Mouse (Mus musculus) forebrain, postnatal 0 days (tissue): ENCODE results near the gene Polr2c. TPM values are rescaled to one million over a fixed set of nuclear protein-coding genes. Genes with fewer than 3 reads are reported as not detected.

ENCODE experiments used
- ATAC-seq: fragments of 200-750 bp; cut with Nextera tagmentation; 2 replicates; pipeline ENCODE4 v1.8.0; 2017; ENCODE audit warnings: mild to moderate bottlenecking, moderate library complexity
- DNase-seq: peaks from one replicate; pipeline ENCODE4 v3.0.0-alpha.2; 2015
- H3K27ac ChIP-seq: fragments of 300-500 bp; sonication (generic); 2 replicates; pipeline ENCODE4 v1.5.1; 2014; ENCODE audit warnings: low read depth, mild to moderate bottlenecking, antibody characterized with exemption, low read length, moderate library complexity, mixed read lengths
- H3K27me3 ChIP-seq: fragments of 300-500 bp; sonication (generic); 2 replicates; pipeline ENCODE4 v1.6.1; 2014; ENCODE audit warnings: mild to moderate bottlenecking, low read length, mixed read lengths; ENCODE audit not compliant: insufficient read depth
- H3K36me3 ChIP-seq: fragments of 300-500 bp; sonication (generic); 2 replicates; pipeline ENCODE4 v1.6.1; 2014; ENCODE audit warnings: mild to moderate bottlenecking, moderate library complexity; ENCODE audit not compliant: insufficient read depth
- H3K4me1 ChIP-seq: fragments of 300-500 bp; sonication (generic); 2 replicates; pipeline ENCODE4 v1.6.1; 2014; ENCODE audit warnings: antibody characterized with exemption; ENCODE audit not compliant: insufficient read depth
- H3K4me2 ChIP-seq: fragments of 300-500 bp; sonication (generic); 2 replicates; pipeline ENCODE4 v1.6.1; 2014; ENCODE audit warnings: low read depth, mild to moderate bottlenecking, moderate library complexity
- H3K4me3 ChIP-seq: fragments of 300-500 bp; sonication (generic); 2 replicates; pipeline ENCODE4 v1.5.1; 2014; ENCODE audit warnings: low read depth, low read length, mixed read lengths
- H3K9ac ChIP-seq: fragments of 300-500 bp; sonication (generic); 2 replicates; pipeline ENCODE4 v1.6.1; 2014; ENCODE audit warnings: mild to moderate bottlenecking
- H3K9me3 ChIP-seq: fragments of 300-500 bp; sonication (generic); 2 replicates; pipeline ENCODE4 v1.6.1; 2016; ENCODE audit warnings: low read length
- CTCF ChIP-seq: sonication (generic); IDR thresholded peaks from 2 replicates; pipeline ENCODE4 v1.5.1; 2016; ENCODE audit warnings: antibody characterized with exemption, control low read depth, low read depth
- WGBS: fragments of 180-500 bp; shearing (Covaris S2); extraction: QIAGEN DNeasy Blood & Tissue Kit; methylation state at CpG from one replicate; pipeline ENCODE4 v1.1.7; 2014; 5-methylcytosine and 5-hydroxymethylcytosine counted together
- polyA plus RNA-seq: library from polyadenylated mRNA; unstranded; fragments of >200 nt; fragmentation: Nextera tagmentation; extraction: Ambion mirVana; gene quantifications from 2 replicates; pipeline ENCODE4 v1.2.1, GENCODE M21; 2015
- total RNA-seq: library from RNA; depleted of rRNA; stranded (reverse); fragments of >200 nt; gene quantifications from 2 replicates; pipeline ENCODE4 v1.2.3, GENCODE M21; 2014

Gene Polr2c
- total and polyA plus RNA-seq, 2 experiments from 2014 or later, result 59.5 to 101 TPM

DNA sequence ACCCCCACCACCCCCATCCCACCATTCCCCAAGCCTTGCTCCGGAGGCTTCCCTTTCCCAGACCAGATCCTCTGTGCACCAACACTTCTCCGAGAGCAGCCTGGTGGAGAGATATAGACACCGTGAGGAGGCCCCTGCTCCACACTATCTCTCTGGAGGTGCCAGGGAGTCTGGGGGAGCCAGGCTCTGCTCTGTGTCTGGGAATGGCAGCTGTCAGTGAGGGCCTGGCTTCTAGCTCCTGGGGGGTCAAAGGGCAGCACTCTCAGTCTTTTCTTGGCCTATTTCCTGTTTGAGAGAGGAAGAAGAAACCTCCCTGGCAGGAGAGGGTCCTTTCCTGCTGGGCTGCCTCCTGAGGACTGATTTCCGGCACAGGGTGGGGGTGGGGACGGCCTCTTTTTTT lies 43.8 kb downstream of the Polr2c start:
- ATAC-seq, result no peak

GRCm38 (mm10) chr8:94903709-94904108 lies 46.5 kb downstream of the Polr2c start:
- no peak for DNase-seq

More for the DNA sequence above, 43.8 kb downstream of the Polr2c start:
- Histone ChIP-seq H3K36me3 (0 out of 2 replicates have a peak, but pooled peaks cover 3% of the 10 kb centered on the region), H3K4me3 (no peak overlapping the region), H3K4me2 (no peak overlapping the region), H3K4me1 (no peaks in the 10 kb centered on the region), H3K27me3 (no peaks in the 10 kb centered on the region), H3K9ac (no peak overlapping the region), H3K27ac (no peak overlapping the region), H3K9me3 (no peaks in the 10 kb centered on the region)
- DNase-seq, result no peak
- no peak for TF ChIP-seq CTCF
- 42% methylated on average over 5 of the region's 5 CpGs for WGBS

DNA sequence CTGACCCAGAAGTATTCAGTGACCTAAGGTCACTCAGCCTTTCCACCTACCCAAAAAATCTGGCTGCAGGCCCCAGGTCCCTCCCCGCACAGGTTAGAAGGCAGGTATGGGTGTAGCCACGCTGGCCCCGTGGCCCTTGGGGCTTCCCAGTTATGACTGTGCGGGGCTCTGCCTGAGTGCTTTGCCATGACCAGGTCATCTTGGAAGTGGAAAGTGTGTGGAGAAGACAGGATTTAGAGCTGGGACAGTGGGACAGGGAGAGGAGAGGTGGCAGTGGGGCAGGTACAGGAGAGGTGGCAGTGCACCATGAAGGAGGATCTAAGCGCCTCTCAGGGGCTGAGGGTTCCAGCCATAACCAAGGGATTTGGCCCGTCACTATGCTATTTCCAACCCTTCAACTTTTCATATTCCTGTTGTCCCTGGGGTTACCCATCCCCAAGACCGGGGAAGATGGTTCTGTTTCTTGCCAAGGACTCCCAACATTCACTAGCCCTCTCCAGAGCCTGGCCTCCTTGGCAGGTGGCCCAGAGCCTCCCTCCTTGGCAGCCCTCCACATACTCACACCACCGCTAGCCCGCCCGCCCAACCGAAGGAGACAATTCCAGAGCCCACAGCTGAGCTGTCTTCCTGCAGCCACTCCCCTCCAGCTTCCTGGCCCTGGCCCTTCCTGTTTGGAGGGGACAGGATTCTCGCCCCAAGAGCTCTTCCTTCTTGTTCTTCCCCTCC lies 47.4 kb downstream of the Polr2c start:
- Histone ChIP-seq H3K4me2 (no peak overlapping the region), H3K27ac (no peak overlapping the region), H3K27me3 (no peaks in the 10 kb centered on the region), H3K36me3 (0 out of 2 replicates have a peak, but pooled peaks cover 3% of the 10 kb centered on the region), H3K9me3 (no peaks in the 10 kb centered on the region), H3K4me1 (no peaks in the 10 kb centered on the region), H3K9ac (no peak overlapping the region), H3K4me3 (no peak overlapping the region)
- ATAC-seq (peak; percentile 73), DNase-seq (peak; percentile 66)
- no peak for TF ChIP-seq CTCF
- 52% methylated on average over 11 of the region's 12 CpGs for WGBS

More at GRCm38 (mm10) chr8:94903709-94904108, 46.5 kb downstream of the Polr2c start:
- no peaks in the 10 kb centered on the region for H3K27me3 ChIP-seq
- no peak for ATAC-seq
- H3K4me2 ChIP-seq, result no peak overlapping the region
- no peak overlapping the region for H3K4me3 ChIP-seq
- no peak overlapping the region for H3K9ac ChIP-seq
- TF ChIP-seq CTCF, result no peak
- H3K36me3 ChIP-seq, result 0 out of 2 replicates have a peak, but pooled peaks cover 3% of the 10 kb centered on the region
- H3K27ac ChIP-seq, result no peak overlapping the region
- WGBS, result 73% methylated on average over 12 of the region's 12 CpGs
- H3K9me3 ChIP-seq, result no peaks in the 10 kb centered on the region
- no peaks in the 10 kb centered on the region for H3K4me1 ChIP-seq

- H3K27me3 ChIP-seq, result no peaks in the 10 kb centered on the region
- DNase-seq, result no peak
- H3K27ac ChIP-seq, result no peak overlapping the region
- 0 out of 2 replicates have a peak, but pooled peaks cover 3% of the 10 kb centered on the region for H3K36me3 ChIP-seq
- H3K4me2 ChIP-seq, result no peak overlapping the region
- no peak for TF ChIP-seq CTCF
- no peak for ATAC-seq
- WGBS, result 86% methylated on average over 18 of the region's 18 CpGs
- H3K4me3 ChIP-seq, result no peak overlapping the region
- no peaks in the 10 kb centered on the region for H3K9me3 ChIP-seq
- no peak overlapping the region for H3K9ac ChIP-seq
- no peaks in the 10 kb centered on the region for H3K4me1 ChIP-seq
Measured at GRCm38 (mm10) chr8:94907591-94908300, 50.5 kb downstream of the Polr2c start.

DNA sequence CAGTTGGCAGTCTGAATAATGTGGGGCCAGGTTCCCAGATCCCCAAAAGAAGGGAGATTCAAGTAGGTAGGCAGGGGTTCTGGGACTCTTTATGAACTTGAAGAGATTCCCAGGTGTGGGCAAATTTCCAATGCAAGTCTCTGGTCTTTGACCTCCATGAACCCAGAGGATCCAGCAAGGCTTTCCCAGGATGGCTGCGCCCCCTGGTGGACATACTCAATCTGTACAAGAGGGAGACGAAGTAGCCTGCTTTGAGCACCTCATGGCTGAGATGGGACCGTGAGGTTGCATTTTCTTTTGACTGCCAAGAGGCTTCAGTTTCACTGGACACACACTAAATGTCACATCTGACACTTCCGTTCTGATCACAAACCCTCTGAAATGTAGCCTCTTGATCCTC lies 51.6 kb downstream of the Polr2c start:
- H3K4me1 ChIP-seq, result no peaks in the 10 kb centered on the region
- 9% methylated on average over 4 of the region's 4 CpGs for WGBS
- 0 out of 2 replicates have a peak, but pooled peaks cover 3% of the 10 kb centered on the region for H3K36me3 ChIP-seq
- H3K9me3 ChIP-seq, result no peaks in the 10 kb centered on the region
- H3K27me3 ChIP-seq, result 0 out of 2 replicates have a peak, but pooled peaks cover 3% of the 10 kb centered on the region
- no peak overlapping the region for H3K4me3 ChIP-seq
- DNase-seq, result peak; percentile 80
- TF ChIP-seq CTCF, result peak; percentile 85
- H3K27ac ChIP-seq, result no peak overlapping the region
- H3K4me2 ChIP-seq, result no peak overlapping the region
- H3K9ac ChIP-seq, result no peak overlapping the region
- no peak for ATAC-seq

DNA sequence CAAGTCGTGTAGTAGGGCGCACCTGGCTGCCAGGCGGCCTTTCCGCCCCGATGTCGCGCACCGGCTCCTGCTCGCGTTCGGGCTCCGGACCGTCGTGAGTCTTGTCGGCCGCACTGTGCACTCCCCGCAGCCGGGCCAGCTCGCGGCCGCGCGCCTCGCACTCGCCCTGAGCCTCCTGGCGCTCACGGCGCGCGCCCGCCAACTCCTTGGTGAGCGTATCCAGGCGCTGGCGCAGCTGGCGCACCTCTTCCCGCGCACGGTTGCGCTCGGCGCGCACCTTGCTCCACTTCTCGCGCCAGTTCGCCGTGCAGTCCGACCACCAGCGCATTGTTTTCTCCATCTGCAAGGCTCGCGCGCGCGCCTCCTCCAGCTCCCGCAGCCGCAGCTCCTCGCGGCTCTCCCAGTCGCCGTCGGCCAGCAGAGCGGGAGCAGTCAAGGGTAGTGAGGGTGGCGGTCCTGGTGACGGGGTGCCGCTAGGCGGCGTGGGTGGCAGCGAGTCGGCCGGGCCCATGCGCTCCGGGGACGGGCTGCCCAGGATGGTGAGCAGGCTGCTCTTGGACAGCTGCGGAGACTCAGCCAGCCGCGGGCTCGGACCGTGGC lies 55.9 kb downstream of the Polr2c start:
- no peaks in the 10 kb centered on the region for H3K9me3 ChIP-seq
- WGBS, result 9% methylated on average over 77 of the region's 77 CpGs
- H3K27ac ChIP-seq, result no peak overlapping the region
- H3K9ac ChIP-seq, result peak overlapping the region; percentile 51
- H3K4me2 ChIP-seq, result peak overlapping the region; percentile 84
- H3K4me3 ChIP-seq, result peak overlapping the region; percentile 49
- ATAC-seq, result peak; percentile 72
- peak; percentile 70 for DNase-seq
- H3K36me3 ChIP-seq, result no peaks in the 10 kb centered on the region
- TF ChIP-seq CTCF, result peak; percentile 84
- peaks cover 7% of the 10 kb centered on the region; the same call in 1 of the 2 replicates for H3K4me1 ChIP-seq
- H3K27me3 ChIP-seq, result peaks cover 13% of the 10 kb centered on the region; the same call in 1 of the 2 replicates

DNA sequence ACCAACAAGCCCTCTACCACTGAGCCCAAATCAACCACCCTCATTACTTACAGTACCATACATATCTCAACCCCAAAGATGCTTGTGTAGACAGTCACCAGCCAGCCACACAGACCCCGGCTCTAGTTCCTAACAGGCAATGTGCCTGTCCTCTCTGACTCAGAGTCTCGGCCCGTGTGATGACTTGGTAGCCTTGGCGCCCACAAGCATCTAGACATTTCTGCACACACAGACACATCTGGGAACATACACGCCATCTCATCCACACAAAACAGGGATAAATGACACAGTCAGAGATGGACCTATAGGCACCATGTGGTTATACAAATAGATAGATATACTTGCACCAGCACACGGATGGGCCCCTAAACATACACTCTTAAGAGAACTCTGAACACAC lies 57.0 kb downstream of the Polr2c start:
- TF ChIP-seq CTCF, result no peak
- WGBS, result 75% methylated on average over 6 of the region's 6 CpGs
- no peak overlapping the region for H3K4me2 ChIP-seq
- H3K27ac ChIP-seq, result no peak overlapping the region
- H3K9ac ChIP-seq, result no peak overlapping the region
- DNase-seq (no peak), ATAC-seq (no peak)
- H3K4me3 ChIP-seq, result no peak overlapping the region
- no peaks in the 10 kb centered on the region for H3K36me3 ChIP-seq
- peaks cover 15% of the 10 kb centered on the region; the same call in 1 of the 2 replicates for H3K27me3 ChIP-seq
- no peaks in the 10 kb centered on the region for H3K9me3 ChIP-seq
- H3K4me1 ChIP-seq, result peaks cover 7% of the 10 kb centered on the region; the same call in 1 of the 2 replicates
